Mouse (Mus musculus) MEL (cell line): ENCODE data around the gene Bmp2k.

Experiments used
- POLR2AphosphoS2 ChIP-seq: IDR thresholded peaks from 2 replicates; pipeline ENCODE4 v1.6.1; 2011; ENCODE audit warnings: low read length, improper control_type of control experiment
- RAD21 ChIP-seq: IDR thresholded peaks from 2 replicates; pipeline ENCODE4 v1.6.1; 2011; ENCODE audit warnings: mild to moderate bottlenecking, low read depth, low read length, improper control_type of control experiment

GRCm38 (mm10) chr5:97095335-97095734, 97.8 kb downstream of the Bmp2k start:
- TF ChIP-seq RAD21, result no peak
- TF ChIP-seq POLR2AphosphoS2, result no peak
